Mouse (Mus musculus) intestine, embryonic 16.5 days (tissue): Measurements from ENCODE around the gene S1pr5. TPM values are rescaled to one million over a fixed set of nuclear protein-coding genes. Genes with fewer than 3 reads are reported as not detected.
"Not testable (repeated sequence)": the region's sequence is repeated elsewhere in the genome, so short reads cannot be mapped to it uniquely, and the experiment has no call there.

ENCODE experiments used
- ATAC-seq: fragments of 200-750 bp; cut with Nextera tagmentation; 2 replicates; pipeline ENCODE4 v1.8.0; 2017; ENCODE audit warnings: moderate TSS enrichment, moderate library complexity
- H3K27ac ChIP-seq: fragments of 300-500 bp; sonication (generic); 2 replicates; pipeline ENCODE4 v1.5.1; 2014; ENCODE audit warnings: mild to moderate bottlenecking, low read length
- H3K27me3 ChIP-seq: fragments of 300-500 bp; sonication (generic); replicated peaks from 2 replicates; pipeline ENCODE4 v1.6.1; 2014; ENCODE audit warnings: low read length, control low read depth, mixed read lengths; ENCODE audit not compliant: control insufficient read depth, insufficient read depth
- H3K36me3 ChIP-seq: fragments of 300-500 bp; sonication (generic); 2 replicates; pipeline ENCODE4 v1.6.1; 2014; ENCODE audit warnings: low read length, control low read depth; ENCODE audit not compliant: control insufficient read depth, insufficient read depth
- H3K4me1 ChIP-seq: fragments of 300-500 bp; sonication (generic); 2 replicates; pipeline ENCODE4 v1.6.1; 2014; ENCODE audit warnings: low read length, control low read depth, mixed read lengths; ENCODE audit not compliant: control insufficient read depth, insufficient read depth
- H3K4me2 ChIP-seq: fragments of 300-500 bp; sonication (generic); 2 replicates; pipeline ENCODE4 v1.6.1; 2014; ENCODE audit warnings: low read depth, low read length, control low read depth
- H3K4me3 ChIP-seq: fragments of 300-500 bp; sonication (generic); 2 replicates; pipeline ENCODE4 v1.5.1; 2014; ENCODE audit warnings: mild to moderate bottlenecking, low read length
- H3K9ac ChIP-seq: fragments of 300-500 bp; sonication (generic); 2 replicates; pipeline ENCODE4 v1.6.1; 2014; ENCODE audit warnings: low read depth, low read length
- H3K9me3 ChIP-seq: fragments of 300-500 bp; sonication (generic); 2 replicates; pipeline ENCODE4 v1.6.1; 2016; ENCODE audit warnings: low read length, control low read depth; ENCODE audit not compliant: control insufficient read depth
- WGBS: fragments of 180-500 bp; shearing (Covaris S2); extraction: QIAGEN DNeasy Blood & Tissue Kit; methylation state at CpG from one replicate; pipeline ENCODE4 v1.1.7; 2014; 5-methylcytosine and 5-hydroxymethylcytosine counted together
- polyA plus RNA-seq: library from polyadenylated mRNA; unstranded; fragments of >200 nt; fragmentation: Nextera tagmentation; extraction: Ambion mirVana; gene quantifications from 2 replicates; pipeline ENCODE4 v1.2.1, GENCODE M21; 2015

S1pr5 gene
- polyA plus RNA-seq, 1 experiment from 2014 or later, result 0.06 TPM

DNA sequence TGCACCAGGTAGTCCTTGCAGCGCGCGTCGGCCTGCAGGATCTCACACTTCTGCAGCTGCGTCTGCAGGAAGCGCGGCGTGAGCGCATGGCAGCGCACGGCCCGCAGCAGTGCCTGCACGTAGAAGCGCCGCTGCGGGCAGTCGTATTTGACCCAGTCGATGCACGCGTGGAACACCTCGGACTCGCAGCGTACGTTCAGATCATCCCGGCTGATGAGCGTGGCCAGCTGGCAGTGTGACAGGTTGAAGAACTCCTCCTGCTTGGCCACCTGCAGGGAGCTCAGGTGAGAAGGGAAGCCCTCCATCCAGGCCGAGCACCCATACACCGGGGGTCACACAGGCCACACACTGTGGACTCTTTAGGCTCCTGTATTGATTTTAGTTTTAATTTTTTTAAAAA lies 14.4 kb downstream of the S1pr5 start:
- Histone ChIP-seq H3K4me3 (no peak overlapping the region), H3K27ac (no peak overlapping the region), H3K4me1 (peaks cover 14% of the 10 kb centered on the region), H3K9me3 (no peaks in the 10 kb centered on the region), H3K36me3 (peaks cover 15% of the 10 kb centered on the region; the same call in 1 of the 2 replicates), H3K27me3 (no peaks in the 10 kb centered on the region), H3K4me2 (no peak overlapping the region), H3K9ac (no peak overlapping the region)
- 87% methylated on average over 28 of the region's 28 CpGs for WGBS
- no peak for ATAC-seq

DNA sequence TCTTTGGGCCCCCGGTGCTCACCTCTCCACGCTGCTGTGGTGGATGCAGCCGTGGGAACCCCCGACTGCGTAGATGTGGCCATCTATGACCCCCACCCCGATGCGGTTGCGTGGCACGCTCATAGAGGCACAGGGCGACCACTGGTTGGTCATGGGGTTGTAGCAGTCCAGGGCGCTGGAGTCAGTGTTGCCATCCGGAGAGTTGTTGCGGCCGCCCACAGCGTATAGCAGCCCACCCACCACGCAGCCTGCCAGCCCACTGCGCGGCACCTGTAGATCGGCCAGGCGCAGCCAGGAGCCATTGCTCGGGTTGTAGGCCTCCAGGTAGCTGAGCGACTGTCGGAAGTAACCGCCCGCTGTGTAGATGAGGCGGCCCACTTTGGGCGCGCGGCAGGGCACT lies 14.9 kb downstream of the S1pr5 start:
- H3K9me3 ChIP-seq, result no peaks in the 10 kb centered on the region
- WGBS, result 92% methylated on average over 29 of the region's 29 CpGs

DNA sequence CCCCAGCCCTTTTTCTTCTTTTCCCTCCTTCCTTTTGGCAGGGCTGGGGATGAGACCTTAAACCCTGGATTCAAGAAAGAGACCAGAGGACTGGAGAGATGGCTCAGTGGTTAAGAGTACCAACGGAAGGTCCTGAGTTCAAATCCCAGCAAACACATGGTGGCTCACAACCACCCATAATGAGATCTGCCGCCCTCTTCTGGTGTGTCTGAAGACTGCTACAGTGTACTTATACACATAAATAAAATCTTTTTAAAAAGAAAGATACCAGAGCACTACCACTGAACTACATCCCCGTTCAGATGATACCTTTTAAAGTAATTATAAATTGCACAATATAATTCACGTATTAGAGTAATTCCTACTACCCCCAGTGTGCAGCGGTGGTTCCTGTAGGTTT lies 15.4 kb downstream of the S1pr5 start:
- Histone ChIP-seq H3K9ac (no peak overlapping the region), H3K4me2 (no peak overlapping the region), H3K36me3 (peaks cover 15% of the 10 kb centered on the region; the same call in 1 of the 2 replicates), H3K27me3 (no peaks in the 10 kb centered on the region), H3K27ac (no peak overlapping the region), H3K4me1 (peaks cover 18% of the 10 kb centered on the region), H3K9me3 (no peaks in the 10 kb centered on the region), H3K4me3 (no peak overlapping the region)
- no peak for ATAC-seq
- WGBS, result 84% methylated on average over 5 of the region's 5 CpGs

More for the DNA sequence above, 14.9 kb downstream of the S1pr5 start:
- no peak for ATAC-seq
- no peak overlapping the region for H3K4me2 ChIP-seq
- H3K9ac ChIP-seq, result no peak overlapping the region
- no peak overlapping the region for H3K4me3 ChIP-seq
- H3K4me1 ChIP-seq, result peaks cover 17% of the 10 kb centered on the region
- H3K27ac ChIP-seq, result no peak overlapping the region
- peaks cover 15% of the 10 kb centered on the region; the same call in 1 of the 2 replicates for H3K36me3 ChIP-seq
- H3K27me3 ChIP-seq, result no peaks in the 10 kb centered on the region

DNA sequence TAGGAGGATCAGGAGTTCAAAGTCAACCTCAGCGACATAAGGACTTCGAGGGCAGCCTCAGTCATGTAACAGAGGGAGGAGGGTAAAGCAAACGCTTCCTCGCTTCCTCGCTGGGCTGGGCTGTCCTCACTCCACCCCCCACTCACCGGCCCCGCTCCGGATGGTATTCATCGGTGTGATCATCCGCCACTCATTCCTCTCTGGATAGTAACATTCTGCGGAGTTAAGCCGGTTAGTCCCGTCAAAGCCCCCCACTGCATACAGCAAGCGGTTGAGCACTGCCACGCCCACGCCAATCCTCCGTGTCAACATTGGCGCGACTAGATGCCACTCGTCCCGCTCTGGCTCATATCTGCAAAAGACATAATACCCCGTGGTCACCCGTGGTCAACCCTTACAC lies 16.7 kb downstream of the S1pr5 start:
- H3K27me3 ChIP-seq, result no peaks in the 10 kb centered on the region
- H3K4me1 ChIP-seq, result peaks cover 14% of the 10 kb centered on the region; the same call in 1 of the 2 replicates
- H3K9me3 ChIP-seq, result no peaks in the 10 kb centered on the region
- H3K4me2 ChIP-seq, result no peak overlapping the region
- WGBS, result 49% methylated on average over 23 of the region's 23 CpGs
- no peak overlapping the region for H3K4me3 ChIP-seq
- H3K9ac ChIP-seq, result no peak overlapping the region
- peaks cover 13% of the 10 kb centered on the region; the same call in 1 of the 2 replicates for H3K36me3 ChIP-seq
- no peak overlapping the region for H3K27ac ChIP-seq
- no peak for ATAC-seq

DNA sequence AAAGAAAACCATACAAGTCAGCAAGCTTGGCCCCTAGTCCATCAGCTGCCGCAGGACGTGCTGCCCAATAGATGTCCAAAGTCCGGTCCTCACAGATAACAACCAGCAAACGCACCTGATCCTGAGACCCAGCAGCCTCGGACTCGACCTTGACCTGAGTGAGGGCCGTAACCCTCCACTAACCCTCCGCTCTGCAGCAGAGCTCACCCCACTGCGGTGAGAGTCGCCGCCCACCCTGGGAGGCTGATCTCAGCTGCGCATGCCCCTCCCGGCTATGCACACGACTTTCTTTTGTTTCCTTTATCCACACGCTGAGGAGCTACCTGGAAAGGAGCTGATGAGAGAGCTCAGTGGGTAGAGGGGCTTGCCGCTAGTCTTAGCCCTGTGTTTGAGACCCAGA lies 20.9 kb downstream of the S1pr5 start:
- 8% methylated on average over 16 of the region's 16 CpGs for WGBS
- peaks cover 12% of the 10 kb centered on the region; the same call in 1 of the 2 replicates for H3K4me1 ChIP-seq
- H3K4me3 ChIP-seq, result peak overlapping the region; percentile 35
- peak overlapping the region; percentile 74 for H3K27ac ChIP-seq
- H3K9me3 ChIP-seq, result no peaks in the 10 kb centered on the region; the same call in 1 of the 2 replicates
- peak overlapping the region; percentile 61 for H3K4me2 ChIP-seq
- H3K36me3 ChIP-seq, result peaks cover 5% of the 10 kb centered on the region; the same call in 1 of the 2 replicates
- peak overlapping the region; percentile 64 for H3K9ac ChIP-seq
- no peaks in the 10 kb centered on the region for H3K27me3 ChIP-seq
- ATAC-seq, result peak; percentile 61

DNA sequence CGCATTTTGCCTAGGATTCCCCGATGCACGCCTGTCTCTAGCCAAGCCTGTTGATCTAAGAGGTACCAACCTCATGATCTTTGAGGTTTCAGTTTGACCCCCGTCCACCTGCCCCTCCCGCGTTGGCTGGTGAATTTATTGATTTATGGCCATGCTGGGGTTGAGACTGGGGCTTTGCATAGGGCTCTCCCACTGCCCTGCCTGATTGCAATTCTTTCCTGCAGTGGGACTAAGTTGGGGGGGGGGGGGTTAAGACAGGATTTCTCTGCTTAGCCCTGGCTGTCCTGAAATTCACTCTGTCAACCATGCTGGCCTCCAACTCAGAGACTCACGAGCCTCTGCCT lies 22.9 kb downstream of the S1pr5 start:
- H3K9ac ChIP-seq, result peak overlapping the region; percentile 54
- H3K9me3 ChIP-seq, result no peaks in the 10 kb centered on the region; the same call in 1 of the 2 replicates
- peaks cover 17% of the 10 kb centered on the region; the same call in 1 of the 2 replicates for H3K4me1 ChIP-seq
- peak overlapping the region; percentile 89 for H3K27ac ChIP-seq
- H3K4me3 ChIP-seq, result peak overlapping the region; percentile 42
- peak overlapping the region; percentile 54 for H3K4me2 ChIP-seq
- WGBS, result 4% methylated on average over 7 of the region's 7 CpGs
- H3K36me3 ChIP-seq, result no peaks in the 10 kb centered on the region
- H3K27me3 ChIP-seq, result no peaks in the 10 kb centered on the region
- ATAC-seq, result no peak

DNA sequence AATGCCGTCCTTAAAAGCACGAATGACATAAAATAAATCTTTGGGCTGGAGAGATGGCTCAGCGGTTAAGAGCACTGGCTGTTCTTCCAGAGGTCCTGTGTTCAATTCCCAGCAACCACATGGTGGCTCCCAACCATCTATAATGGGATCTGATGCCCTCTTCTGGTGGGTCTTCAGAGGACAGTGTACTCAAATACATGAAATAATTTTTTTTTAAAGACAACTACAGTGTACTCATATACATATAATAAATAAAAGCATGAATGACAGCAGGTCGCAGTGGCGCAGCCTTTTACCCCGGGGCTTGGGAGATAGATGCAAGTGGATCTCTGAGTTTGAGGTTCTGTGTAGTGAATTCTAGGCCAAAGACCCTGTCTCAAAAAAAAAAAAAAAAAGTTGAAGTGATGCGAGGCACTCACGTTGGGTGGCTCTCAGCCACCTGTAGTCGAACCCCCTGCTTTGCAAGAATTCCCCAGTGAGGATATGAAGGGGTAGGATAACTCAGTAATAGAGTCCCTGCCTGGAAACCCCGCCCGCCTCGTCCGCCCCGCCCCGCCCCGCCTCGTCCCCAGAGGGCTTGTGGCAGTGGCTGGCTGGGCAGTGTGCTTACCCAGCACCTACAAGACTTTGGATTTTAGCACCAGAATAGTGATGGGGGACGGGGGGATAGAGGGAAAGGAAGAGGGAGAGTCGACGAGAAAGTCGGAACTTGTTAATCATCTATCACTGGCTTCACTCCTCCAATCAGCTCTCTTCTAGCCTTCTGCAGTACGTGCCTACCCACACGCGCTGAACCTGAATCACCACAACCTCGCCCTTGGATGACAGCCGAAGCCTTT lies 23.4 kb downstream of the S1pr5 start:
- peak; percentile 80 for ATAC-seq
- Histone ChIP-seq H3K27me3 (no peaks in the 10 kb centered on the region), H3K4me3 (peak overlapping the region; percentile 42), H3K4me1 (peaks cover 17% of the 10 kb centered on the region; the same call in 1 of the 2 replicates), H3K36me3 (no peaks in the 10 kb centered on the region), H3K9me3 (no peaks in the 10 kb centered on the region; the same call in 1 of the 2 replicates), H3K9ac (peak overlapping the region; percentile 54), H3K4me2 (peak overlapping the region; percentile 54), H3K27ac (peak overlapping the region; percentile 89)
- WGBS, result 19% methylated on average over 26 of the region's 26 CpGs

DNA sequence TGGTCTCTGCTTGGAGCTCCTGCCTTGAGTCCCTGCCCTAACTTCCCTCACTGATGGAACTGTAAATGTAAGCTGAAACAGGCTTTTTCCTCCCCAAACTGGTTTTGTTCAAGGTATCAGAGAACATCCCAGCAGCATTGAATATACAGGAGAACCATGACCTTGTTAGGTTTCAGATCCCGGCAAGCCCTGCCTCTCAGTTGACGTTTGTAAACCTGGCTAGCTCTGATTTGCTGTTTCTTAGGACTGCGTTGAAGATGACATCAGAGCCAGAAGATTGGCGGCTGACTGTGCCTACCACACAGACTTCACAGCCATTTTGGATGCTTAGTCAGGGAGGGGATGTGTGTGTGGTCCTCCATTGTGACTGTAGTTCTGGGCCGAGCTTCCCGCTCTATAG lies 24.3 kb downstream of the S1pr5 start:
- no peak for ATAC-seq
- Histone ChIP-seq H3K4me3 (no peak overlapping the region), H3K4me2 (no peak overlapping the region), H3K27ac (no peak overlapping the region), H3K9ac (no peak overlapping the region), H3K9me3 (no peaks in the 10 kb centered on the region; the same call in 1 of the 2 replicates), H3K4me1 (peaks cover 17% of the 10 kb centered on the region; the same call in 1 of the 2 replicates), H3K36me3 (no peaks in the 10 kb centered on the region), H3K27me3 (no peaks in the 10 kb centered on the region)
- 87% methylated on average over 6 of the region's 6 CpGs for WGBS

DNA sequence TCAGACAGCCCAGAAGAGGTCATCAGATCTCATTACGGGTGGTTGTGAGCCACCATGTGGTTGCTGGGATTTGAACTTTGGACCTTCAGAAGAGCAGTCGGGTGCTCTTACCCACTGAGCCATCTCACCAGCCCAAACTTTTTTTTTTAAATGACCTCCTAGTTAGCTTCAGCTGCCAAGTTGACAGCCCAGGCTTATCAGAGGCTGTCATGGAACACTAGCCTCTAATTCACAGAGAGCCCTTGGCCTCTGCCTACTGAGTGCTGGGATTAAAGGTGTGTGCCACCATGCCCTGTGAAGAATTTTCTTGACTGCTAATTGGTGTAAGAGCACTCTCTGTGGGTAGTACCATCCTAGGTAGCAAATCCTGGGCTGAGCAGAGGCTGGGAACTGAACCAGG lies 24.8 kb downstream of the S1pr5 start:
- WGBS, result 83% methylated on average over 1 of the region's 2 CpGs
- H3K36me3 ChIP-seq, H3K9ac ChIP-seq, H3K9me3 ChIP-seq, H3K4me2 ChIP-seq, H3K27me3 ChIP-seq, H3K27ac ChIP-seq, ATAC-seq, H3K4me3 ChIP-seq: not testable (repeated sequence)
- peaks cover 14% of the 10 kb centered on the region; the same call in 1 of the 2 replicates for H3K4me1 ChIP-seq
